Mouse (Mus musculus) frontal cortex, postnatal 25 days (tissue): Measurements from ENCODE around the gene Pik3ca.
A peak's percentile ranks its signal among the peaks of the same experiment; 100 is the strongest.

Experiments
- DNase-seq, 2 experiments: peaks; one replicate each; pipeline ENCODE4 v3.0.0; 2022; ENCODE audit warnings: low spot score in 2 of 2

The Pik3ca gene

GRCm38 (mm10) chr3:32441710-32442109 is 44.2 kb downstream of the Pik3ca start:
- no peak for DNase-seq

DNA sequence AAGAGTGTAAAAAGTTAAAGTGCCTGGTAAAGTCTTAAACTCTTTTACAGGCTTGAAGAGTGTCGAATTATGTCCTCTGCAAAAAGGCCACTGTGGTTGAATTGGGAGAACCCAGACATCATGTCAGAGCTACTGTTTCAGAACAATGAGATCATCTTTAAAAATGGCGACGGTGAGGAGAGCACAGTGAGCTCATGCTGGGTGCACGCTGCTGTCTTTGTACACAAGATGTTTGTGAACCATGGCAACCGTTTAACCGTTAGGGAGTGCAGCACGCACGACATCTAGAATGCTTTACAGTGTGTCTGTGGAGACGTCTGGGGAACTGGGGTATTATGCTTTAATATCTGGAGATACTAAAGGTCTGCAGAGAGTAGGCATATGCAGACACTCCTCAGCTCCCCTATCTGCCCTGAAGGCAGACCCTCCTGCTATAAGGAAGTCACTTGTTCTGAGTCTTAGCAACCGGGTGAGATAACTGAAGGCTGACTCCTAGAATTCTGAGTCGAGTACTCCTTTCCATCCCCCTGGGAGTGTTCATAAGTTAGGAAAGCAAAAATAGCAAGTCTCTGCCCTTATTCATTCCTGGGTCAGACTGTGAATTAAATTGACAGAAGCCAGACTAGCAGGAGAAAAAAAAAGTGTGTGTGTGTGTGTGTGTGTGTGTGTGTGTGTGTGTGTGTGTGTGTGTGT is 57.0 kb downstream of the Pik3ca start:
- no peak for DNase-seq

DNA sequence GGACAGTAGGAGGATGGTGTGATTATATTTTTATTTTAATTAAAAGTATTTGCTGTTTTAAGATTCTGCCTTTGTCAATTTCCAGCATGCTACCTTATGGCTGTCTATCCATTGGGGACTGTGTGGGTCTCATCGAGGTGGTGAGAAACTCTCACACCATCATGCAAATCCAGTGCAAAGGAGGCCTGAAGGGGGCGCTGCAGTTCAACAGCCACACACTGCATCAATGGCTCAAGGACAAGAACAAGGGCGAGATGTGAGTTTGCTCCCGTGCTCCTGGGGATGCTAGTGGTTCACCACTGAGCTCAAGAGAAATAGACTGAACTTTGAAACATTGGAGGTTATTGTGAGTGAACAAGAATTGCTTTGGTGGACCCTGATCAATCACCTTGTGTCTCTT is 62.3 kb downstream of the Pik3ca start:
- DNase-seq, result peak; percentile 22 to 25

- no peak for DNase-seq
Observed at GRCm38 (mm10) chr3:32467321-32467720, 69.8 kb downstream of the Pik3ca start.

GRCm38 (mm10) chr3:32468411-32468810 is 70.9 kb downstream of the Pik3ca start:
- no peak for DNase-seq

DNA sequence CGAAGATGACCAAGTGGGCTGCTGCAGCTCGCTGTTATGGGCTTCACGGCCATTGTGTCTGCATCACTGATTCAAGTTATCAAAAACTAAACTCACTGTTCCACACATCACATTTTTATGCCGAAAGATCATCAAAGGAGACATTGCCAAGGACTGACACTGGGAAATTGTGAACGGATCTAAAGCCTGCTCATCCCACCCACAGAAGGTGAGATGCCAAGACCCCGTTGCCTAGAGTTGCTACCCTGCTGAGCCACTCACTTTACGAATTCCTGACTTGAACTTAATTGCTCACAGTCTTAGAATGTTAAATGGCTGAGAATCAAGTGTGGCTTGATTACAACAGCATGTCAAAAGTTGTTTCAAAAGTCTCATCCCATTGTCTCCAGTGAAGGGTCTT is 73.0 kb downstream of the Pik3ca start:
- DNase-seq, result no peak

DNA sequence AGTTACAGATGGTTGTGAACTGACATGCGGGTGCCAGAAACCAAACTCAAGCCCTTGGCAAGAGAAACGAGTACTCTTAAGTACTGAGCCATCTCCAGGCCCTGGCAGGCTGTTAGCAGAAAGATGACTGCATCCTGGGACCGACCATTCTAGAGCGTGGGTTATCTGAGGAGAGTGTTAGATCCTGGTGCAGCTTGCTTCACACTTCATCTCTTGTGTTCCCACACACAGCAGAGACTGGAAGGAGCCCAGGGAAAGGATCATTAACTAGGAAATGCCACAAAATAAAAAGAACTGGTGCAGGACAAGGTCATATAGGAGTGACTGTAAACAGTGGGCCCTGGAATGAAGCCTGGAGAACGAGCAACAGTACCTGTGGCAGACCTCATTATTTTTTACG is 73.6 kb downstream of the Pik3ca start:
- peak in 1 of 2 experiments; percentile 21 for DNase-seq

DNA sequence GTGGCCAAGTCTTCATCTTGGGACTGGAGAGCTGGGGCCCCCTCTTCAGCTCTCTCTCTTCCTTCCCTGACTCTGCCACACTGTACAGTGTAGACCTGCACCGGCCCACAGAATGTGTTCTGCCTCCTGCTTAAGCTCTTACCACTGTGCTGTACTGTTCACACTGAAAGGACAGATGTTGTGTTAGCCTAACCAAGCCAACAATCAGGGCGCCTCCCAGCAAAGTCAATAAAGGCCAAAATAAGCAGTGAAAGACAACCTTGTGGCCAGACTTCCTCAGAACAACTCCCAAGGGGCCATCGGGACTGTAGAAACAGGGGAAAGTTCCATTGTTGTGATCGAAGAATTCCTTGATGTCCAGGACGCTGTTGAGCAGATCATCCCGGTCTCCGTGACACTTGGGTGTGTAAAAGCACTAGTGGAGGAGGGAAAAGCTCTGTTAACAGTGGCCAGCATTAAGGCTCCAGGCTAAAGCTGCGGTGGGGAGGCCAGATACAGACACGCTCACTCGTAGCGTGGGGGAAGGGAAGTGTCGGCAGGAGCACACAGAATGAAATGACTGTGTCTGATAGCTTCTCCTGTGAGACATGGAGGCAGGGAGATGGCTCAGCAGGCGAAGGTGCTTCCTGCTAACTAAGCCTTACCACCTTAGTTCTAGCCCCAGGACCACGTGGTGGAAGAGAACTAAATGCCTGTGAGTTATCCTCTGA is 74.9 kb downstream of the Pik3ca start:
- DNase-seq, result no peak

DNA sequence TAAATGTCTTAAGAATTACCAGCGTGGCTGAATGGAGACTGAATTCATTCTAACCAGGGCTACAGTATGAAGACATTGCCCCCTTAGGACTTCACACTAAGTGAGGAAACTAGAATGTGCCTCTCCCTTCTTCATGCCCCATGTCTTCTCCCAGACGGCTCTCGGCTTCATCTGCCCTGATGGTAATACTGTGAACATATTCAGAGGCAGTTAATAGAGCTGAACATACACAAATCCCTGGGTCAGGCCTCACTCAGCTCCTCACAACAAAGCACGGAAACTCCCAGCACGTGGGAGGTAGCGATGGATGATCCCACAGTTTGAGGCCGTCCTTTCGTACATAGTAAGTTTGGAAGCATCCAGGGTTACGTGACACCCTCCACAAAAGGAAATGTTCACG is 75.7 kb downstream of the Pik3ca start:
- no peak for DNase-seq

- DNase-seq, result no peak
Observed at GRCm38 (mm10) chr3:32479961-32480360, 82.5 kb downstream of the Pik3ca start.

DNA sequence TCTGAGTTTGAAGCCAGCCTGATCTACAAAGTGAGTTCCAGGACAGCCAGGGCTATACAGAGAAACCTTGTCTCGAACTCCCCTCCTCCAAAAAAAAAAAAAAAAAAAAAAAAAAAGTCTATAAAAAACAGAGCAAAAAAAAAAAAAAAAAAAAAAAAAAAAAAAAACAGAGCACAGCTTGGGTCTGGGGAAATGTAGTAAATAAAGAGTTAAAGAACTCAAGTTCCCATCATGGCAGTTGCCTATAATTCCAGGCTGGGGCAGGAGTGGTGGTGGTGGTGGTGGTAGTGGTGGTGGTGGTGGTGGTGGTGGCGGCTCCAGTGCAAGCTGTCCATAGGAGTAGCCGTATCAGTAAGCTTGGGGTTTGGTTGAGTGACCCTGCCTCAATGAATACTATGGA is 85.6 kb downstream of the Pik3ca start:
- no peak for DNase-seq

DNA sequence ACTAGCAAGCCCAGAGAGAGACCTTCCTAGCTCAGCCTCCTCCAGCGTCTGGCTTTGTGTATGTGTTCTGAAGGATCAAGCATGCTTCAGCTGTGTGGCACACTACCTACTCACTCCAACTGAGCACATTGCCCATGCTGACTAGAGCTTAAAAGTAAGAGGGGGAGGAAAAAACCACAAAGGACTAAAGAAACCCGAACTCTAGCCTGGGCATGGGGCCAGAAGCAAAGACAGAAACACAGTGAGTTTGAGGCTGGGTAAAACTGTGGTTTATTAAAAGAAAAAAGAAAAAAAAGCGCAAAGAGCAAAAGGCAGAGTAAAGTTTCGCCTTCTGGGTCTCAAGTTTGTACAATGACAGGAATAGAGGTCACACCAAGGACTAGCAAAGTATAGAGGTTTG is 89.1 kb downstream of the Pik3ca start:
- DNase-seq, result no peak

- DNase-seq, result no peak
Observed at GRCm38 (mm10) chr3:32488172-32488571, 90.7 kb downstream of the Pik3ca start.

DNA sequence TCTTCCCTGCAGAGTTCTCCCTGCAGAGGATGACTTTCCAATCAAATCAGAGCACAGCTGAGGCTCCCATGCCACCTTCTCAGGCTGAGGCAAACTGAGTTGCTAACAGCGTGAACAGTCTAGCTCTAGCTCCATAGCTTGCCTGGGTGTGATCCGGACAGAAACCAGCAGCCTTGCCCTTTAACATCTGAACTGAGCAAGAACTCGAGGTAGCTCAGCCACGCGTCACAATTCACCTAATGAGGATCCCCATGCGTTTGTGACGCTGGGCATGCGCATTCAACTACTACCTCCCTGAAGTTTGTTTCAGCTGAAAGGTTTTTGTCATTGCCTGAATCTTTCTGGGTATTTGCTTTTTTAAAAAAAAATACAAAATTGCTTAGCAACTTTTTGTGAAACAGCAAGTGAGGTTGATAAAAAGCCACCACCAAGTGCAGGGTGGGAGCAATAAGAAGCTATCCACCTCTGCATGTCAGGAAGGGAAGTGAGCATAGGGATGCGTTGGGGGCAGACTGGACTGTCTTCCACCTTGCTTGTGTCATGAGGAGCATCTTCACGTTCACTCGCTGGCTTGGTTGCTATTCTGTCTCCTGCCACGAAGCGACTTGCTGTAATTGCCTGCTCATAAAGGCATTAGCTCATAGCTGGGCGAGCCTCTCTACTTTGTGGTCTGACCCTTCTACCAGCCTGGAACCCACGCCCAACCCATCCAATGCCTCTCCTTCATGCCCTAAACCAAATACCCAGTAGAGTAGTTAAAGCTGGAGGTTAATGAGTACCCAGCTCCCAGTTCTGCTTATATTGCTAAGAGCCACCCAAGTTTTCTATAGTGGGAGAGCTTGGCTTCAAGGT is 92.8 kb downstream of the Pik3ca start:
- DNase-seq, result no peak

GRCm38 (mm10) chr3:32490928-32491315 is 93.5 kb downstream of the Pik3ca start:
- DNase-seq, result no peak

GRCm38 (mm10) chr3:32492097-32493090 is 94.9 kb downstream of the Pik3ca start, which contains the start of gene Kcnmb3:
Kcnmb3 (minus strand) TSS chr3:32492231.
- DNase-seq, result no peak

DNA sequence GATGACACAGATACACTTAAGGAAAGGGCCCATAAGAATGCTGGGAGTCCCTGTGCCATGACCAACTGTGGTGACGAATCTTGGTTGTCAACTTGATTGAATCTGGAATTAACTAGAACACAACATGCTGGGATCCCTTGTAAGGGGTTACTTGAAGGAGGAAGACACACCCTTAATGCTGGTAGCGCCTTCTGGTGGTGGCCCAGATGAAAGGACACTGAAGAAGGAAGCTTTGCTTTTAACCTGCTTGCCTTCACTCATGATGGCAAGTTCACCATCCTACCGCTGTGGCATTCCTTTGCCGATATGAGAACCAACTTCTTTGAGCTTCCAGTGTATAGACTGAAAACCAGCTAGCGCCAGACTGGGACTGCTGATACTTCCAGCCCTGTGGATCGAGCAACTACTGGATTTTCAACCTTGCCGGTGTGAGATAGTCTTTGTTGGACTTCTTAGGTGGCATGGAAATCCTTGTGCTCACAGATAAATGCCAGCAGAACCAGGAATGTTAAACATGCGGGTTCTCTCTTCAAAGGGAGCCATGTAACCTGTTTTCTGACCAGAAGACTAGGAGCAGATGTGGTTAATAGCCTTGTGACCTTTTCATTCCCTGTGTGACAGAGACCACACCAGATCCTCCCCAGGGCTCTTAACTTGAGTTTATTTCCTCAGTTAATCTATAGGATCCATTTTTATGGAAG is 97.1 kb downstream of the Pik3ca start:
- DNase-seq, result no peak

DNA sequence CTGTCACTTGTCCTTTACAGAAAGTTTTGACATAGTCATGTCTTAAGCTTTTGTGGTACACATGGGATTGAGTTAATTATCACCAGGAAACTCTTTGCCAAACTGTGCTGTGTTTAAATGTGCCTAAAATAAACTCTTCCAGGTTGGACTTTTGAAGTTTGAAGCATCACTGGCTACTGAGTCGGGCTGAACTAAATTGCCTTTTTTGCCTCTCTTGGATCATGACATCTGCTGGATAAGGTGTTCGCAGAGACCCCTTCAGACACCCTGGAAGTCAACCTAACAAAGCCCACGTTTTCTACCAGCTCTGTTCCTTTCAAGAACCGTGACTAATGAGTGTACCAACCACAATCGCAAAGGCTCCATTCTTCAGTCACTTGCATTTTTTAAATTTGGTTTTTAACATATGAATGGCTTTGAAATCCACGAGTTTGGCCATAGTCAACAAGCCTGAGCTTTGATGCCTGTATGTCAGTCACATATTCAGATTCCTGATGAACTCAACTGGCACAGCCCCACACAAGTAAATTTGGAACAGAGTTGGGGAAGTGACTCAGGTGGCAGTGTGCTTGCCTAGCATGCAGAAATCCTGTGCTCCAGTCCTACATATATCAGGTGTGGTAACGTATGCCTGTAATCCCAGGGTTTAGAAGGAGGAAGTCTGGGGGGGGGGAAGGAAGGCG is 97.8 kb downstream of the Pik3ca start:
- no peak for DNase-seq

- no peak for DNase-seq
Observed at GRCm38 (mm10) chr3:32495856-32496710, 98.6 kb downstream of the Pik3ca start.
